Mouse (Mus musculus): ENCODE results near the gene Enpp7. TPM values are rescaled to one million over a fixed set of nuclear protein-coding genes. Genes with fewer than 3 reads are reported as not detected.

The Enpp7 gene
- polyA plus RNA-seq, 2 experiments = not detected

DNA sequence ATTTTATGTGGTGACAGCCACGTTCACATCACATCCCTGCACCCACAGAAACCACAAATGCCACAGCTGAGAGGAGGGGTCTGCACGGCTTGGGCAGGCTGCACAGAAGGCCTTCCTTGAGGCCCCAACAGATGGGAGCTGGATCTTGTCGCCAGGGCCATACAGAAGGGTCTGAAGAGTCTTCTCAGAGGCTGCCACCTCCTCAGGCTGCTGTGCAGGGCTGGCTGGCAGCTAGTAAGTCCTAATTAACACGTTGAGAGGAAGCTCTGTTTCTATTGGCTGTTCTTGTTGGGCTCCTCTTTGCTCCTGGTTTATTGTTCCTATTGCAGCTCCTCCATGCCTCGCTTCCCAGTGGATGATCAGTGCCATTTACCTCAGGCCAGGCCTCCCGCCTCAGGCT lies 33.0 kb upstream of the Enpp7 start:
- Histone ChIP-seq H3K36me3 (replicated peaks; ENCODE audit: control insufficient read depth, insufficient read depth, low read depth) (no peaks in the 10 kb centered on the region), H3K4me3 (ENCODE audit: insufficient read depth in 1 of 2, low read depth in 2 of 2, low read length in 2 of 2) (no peak overlapping the region), H3K27me3 (ENCODE audit: control insufficient read depth, insufficient read depth, low read length) (no peaks in the 10 kb centered on the region), H3K4me1 (replicated peaks; ENCODE audit: control insufficient read depth in 2 of 2, insufficient read depth in 2 of 2, low read length in 1 of 2) (no peaks in the 10 kb centered on the region), H3K9me3 (ENCODE audit: control insufficient read depth, low read length) (no peaks in the 10 kb centered on the region), H3K27ac (no peak overlapping the region), H3K9ac (replicated peaks) (no peak overlapping the region), H3K4me2 (ENCODE audit: low read depth) (no peak overlapping the region)
- no peak for TF ChIP-seq EP300 (IDR thresholded peaks at IDR 0.05; ENCODE audit: low read depth)
- WGBS (ENCODE audit: insufficient replicate concordance) = 20% methylated on average over 6 of the region's 6 CpGs
- DNase-seq (ENCODE audit: low read depth in 3 of 3, low spot score in 3 of 3) (no peak), ATAC-seq (ENCODE audit: insufficient read depth) (no peak)

DNA sequence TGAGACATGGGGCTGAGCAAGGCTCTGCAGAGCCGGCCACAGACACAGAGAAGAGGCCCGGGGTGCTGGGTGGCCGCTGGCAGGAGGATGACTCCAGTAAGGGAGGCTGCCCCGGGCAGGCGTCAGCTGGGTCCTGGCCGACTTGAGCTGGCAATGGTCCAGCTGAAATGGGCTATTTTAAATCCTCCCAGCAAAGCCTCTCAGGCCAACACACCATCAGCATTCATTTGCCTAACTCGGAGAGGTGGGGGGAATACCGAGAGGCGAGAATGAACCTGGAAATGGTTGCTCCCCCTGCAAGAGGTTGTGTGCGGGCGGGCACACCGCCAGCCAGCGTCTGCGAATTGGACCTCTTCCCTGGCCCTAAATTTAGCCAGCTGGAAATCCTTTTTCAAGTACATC lies 30.9 kb upstream of the Enpp7 start:
- ATAC-seq (ENCODE audit: insufficient read depth) = no peak
- no peak overlapping the region for H3K4me3 ChIP-seq (ENCODE audit: insufficient read depth in 1 of 2, low read depth in 2 of 2, low read length in 2 of 2)
- WGBS (ENCODE audit: insufficient replicate concordance) = 65% methylated on average over 14 of the region's 14 CpGs

DNA sequence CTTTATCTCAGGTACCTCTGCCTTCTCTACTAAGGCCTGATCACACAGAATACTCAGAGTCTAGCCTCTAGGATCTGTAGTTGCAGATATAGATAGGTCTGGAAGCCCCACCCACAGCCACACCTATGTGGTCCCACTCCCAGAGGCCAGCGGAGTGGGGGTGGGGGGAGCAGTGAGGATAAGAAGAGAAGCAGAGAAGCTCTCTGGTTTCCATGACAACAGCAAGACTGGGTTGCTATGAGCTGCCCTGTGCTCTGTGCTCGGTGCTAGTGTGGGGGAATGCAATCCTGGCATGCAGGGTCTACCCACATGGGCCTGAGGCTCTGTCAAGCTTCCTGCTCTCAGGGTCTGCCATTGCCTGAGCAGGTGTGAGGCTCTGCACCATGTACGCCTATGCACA lies 27.3 kb upstream of the Enpp7 start:
- no peak for ATAC-seq (ENCODE audit: insufficient read depth)
- no peak for TF ChIP-seq EP300 (IDR thresholded peaks at IDR 0.05; ENCODE audit: low read depth)
- TF ChIP-seq CTCF (IDR thresholded peaks at IDR 0.05; ENCODE audit: low read depth) = no peak
- Histone ChIP-seq H3K4me3 (ENCODE audit: insufficient read depth in 1 of 2, low read depth in 2 of 2, low read length in 2 of 2) (no peak overlapping the region), H3K36me3 (replicated peaks; ENCODE audit: control insufficient read depth, insufficient read depth, low read depth) (no peaks in the 10 kb centered on the region), H3K9ac (replicated peaks) (no peak overlapping the region), H3K4me1 (replicated peaks; ENCODE audit: control insufficient read depth in 2 of 2, insufficient read depth in 2 of 2, low read length in 1 of 2) (no peaks in the 10 kb centered on the region), H3K27me3 (ENCODE audit: control insufficient read depth, insufficient read depth, low read length) (no peaks in the 10 kb centered on the region), H3K9me3 (ENCODE audit: control insufficient read depth, low read length) (no peaks in the 10 kb centered on the region), H3K27ac (no peak overlapping the region), H3K4me2 (ENCODE audit: low read depth) (no peak overlapping the region)
- DNase-seq (ENCODE audit: low read depth in 3 of 3, low spot score in 3 of 3) = no peak
- WGBS (ENCODE audit: insufficient replicate concordance) = 53% methylated on average over 3 of the region's 3 CpGs

More for the DNA sequence above, 30.9 kb upstream of the Enpp7 start:
- DNase-seq (ENCODE audit: low read depth in 3 of 3, low spot score in 3 of 3) = no peak
- TF ChIP-seq EP300 (IDR thresholded peaks at IDR 0.05; ENCODE audit: low read depth) (no peak), CTCF (IDR thresholded peaks at IDR 0.05; ENCODE audit: low read depth) (no peak)
- Histone ChIP-seq H3K36me3 (replicated peaks; ENCODE audit: control insufficient read depth, insufficient read depth, low read depth) (no peaks in the 10 kb centered on the region), H3K27me3 (ENCODE audit: control insufficient read depth, insufficient read depth, low read length) (no peaks in the 10 kb centered on the region), H3K4me2 (ENCODE audit: low read depth) (no peak overlapping the region), H3K9ac (replicated peaks) (no peak overlapping the region), H3K4me1 (replicated peaks; ENCODE audit: control insufficient read depth in 2 of 2, insufficient read depth in 2 of 2, low read length in 1 of 2) (no peaks in the 10 kb centered on the region), H3K27ac (no peak overlapping the region), H3K9me3 (ENCODE audit: control insufficient read depth, low read length) (no peaks in the 10 kb centered on the region)

DNA sequence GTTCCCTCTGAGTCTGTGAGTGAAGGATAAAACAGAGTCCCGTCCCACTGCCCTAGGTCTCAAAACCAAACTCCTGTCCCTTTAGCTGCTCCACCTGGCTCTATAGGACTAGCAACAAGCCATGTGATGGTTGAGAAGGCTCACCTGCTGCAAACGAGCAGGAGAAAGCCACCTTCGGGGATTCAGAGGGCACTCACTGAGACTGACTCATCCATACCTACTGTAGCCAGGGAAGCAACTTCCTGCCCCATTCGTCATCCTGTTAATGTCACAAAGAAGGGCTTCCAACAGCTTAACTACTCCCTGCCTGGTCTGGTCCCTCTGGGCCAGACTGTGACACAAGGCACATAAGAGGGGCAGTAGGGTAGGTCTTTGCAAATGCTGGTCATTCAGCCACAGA lies 25.5 kb upstream of the Enpp7 start:
- H3K4me1 ChIP-seq (replicated peaks; ENCODE audit: control insufficient read depth in 2 of 2, insufficient read depth in 2 of 2, low read length in 1 of 2) = no peaks in the 10 kb centered on the region

DNA sequence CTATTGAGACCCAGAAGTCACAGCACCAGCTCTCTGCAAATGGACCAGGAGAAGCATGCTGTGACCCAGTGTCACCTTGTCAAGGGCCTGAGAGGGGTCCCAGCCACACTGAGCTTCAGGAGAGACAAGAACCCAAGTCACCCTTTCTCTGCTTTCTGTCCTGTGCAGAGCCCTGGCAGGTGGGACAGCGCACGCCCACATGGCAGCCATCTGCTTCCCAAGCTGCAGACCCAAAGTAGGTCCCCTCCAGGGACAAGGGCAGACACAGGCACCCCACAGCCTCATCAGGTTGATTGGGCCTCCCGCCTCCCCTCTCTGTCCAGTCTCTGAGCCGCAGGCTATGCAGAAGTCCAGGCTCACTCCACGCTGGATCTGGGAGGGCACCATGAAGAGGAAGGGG lies 24.1 kb upstream of the Enpp7 start:
- WGBS (ENCODE audit: insufficient replicate concordance) = 68% methylated on average over 5 of the region's 5 CpGs

More for the DNA sequence above, 25.5 kb upstream of the Enpp7 start:
- Histone ChIP-seq H3K27ac (no peak overlapping the region), H3K27me3 (ENCODE audit: control insufficient read depth, insufficient read depth, low read length) (no peaks in the 10 kb centered on the region), H3K9me3 (ENCODE audit: control insufficient read depth, low read length) (no peaks in the 10 kb centered on the region), H3K9ac (replicated peaks) (no peak overlapping the region), H3K36me3 (replicated peaks; ENCODE audit: control insufficient read depth, insufficient read depth, low read depth) (no peaks in the 10 kb centered on the region), H3K4me3 (ENCODE audit: insufficient read depth in 1 of 2, low read depth in 2 of 2, low read length in 2 of 2) (no peak overlapping the region), H3K4me2 (ENCODE audit: low read depth) (no peak overlapping the region)
- 33% methylated on average over 4 of the region's 4 CpGs for WGBS (ENCODE audit: insufficient replicate concordance)
- TF ChIP-seq EP300 (IDR thresholded peaks at IDR 0.05; ENCODE audit: low read depth) = no peak
- no peak for TF ChIP-seq CTCF (IDR thresholded peaks at IDR 0.05; ENCODE audit: low read depth)
- ATAC-seq (ENCODE audit: insufficient read depth) = no peak
- DNase-seq (ENCODE audit: low read depth in 3 of 3, low spot score in 3 of 3) = no peak

More for the DNA sequence above, 24.1 kb upstream of the Enpp7 start:
- no peaks in the 10 kb centered on the region for H3K4me1 ChIP-seq (replicated peaks; ENCODE audit: control insufficient read depth in 2 of 2, insufficient read depth in 2 of 2, low read length in 1 of 2)
- no peak for DNase-seq (ENCODE audit: low read depth in 3 of 3, low spot score in 3 of 3)
- TF ChIP-seq EP300 (IDR thresholded peaks at IDR 0.05; ENCODE audit: low read depth) (no peak), CTCF (IDR thresholded peaks at IDR 0.05; ENCODE audit: low read depth) (no peak)
- H3K27ac ChIP-seq = no peak overlapping the region
- no peaks in the 10 kb centered on the region for H3K27me3 ChIP-seq (ENCODE audit: control insufficient read depth, insufficient read depth, low read length)
- H3K4me2 ChIP-seq (ENCODE audit: low read depth) = no peak overlapping the region
- no peak overlapping the region for H3K9ac ChIP-seq (replicated peaks)
- no peaks in the 10 kb centered on the region for H3K36me3 ChIP-seq (replicated peaks; ENCODE audit: control insufficient read depth, insufficient read depth, low read depth)
- ATAC-seq (ENCODE audit: insufficient read depth) = no peak
- H3K4me3 ChIP-seq (ENCODE audit: insufficient read depth in 1 of 2, low read depth in 2 of 2, low read length in 2 of 2) = no peak overlapping the region
- no peaks in the 10 kb centered on the region for H3K9me3 ChIP-seq (ENCODE audit: control insufficient read depth, low read length)
